Mouse (Mus musculus) spleen, embryonic (tissue): ENCODE measurements around the gene Acr.

Source experiments
- CTCF ChIA-PET: fragments of 350-600 bp; sonication (Branson Sonifier 250); formaldehyde crosslinking; loops from one replicate; lab custom pipeline; 2022; lab: Charles Lee

The Acr gene

GRCm38 (mm10) chr15:89568114-89568513, at the start of gene Acr:
Gene Acr (plus strand): TSS chr15:89568326.
- CTCF ChIA-PET = no interaction called here

GRCm38 (mm10) chr15:89521951-89522350, 46.2 kb upstream of the Acr start:
- CTCF ChIA-PET = no interaction called here

GRCm38 (mm10) chr15:89522566-89523282, 45.4 kb upstream of the Acr start:
- CTCF ChIA-PET = no interaction called here

GRCm38 (mm10) chr15:89523283-89523832, 44.8 kb upstream of the Acr start:
- CTCF ChIA-PET = no interaction called here

GRCm38 (mm10) chr15:89524001-89524571, 44.0 kb upstream of the Acr start:
- CTCF ChIA-PET = no interaction called here

GRCm38 (mm10) chr15:89524611-89525415, 43.3 kb upstream of the Acr start:
- CTCF ChIA-PET = no interaction called here

GRCm38 (mm10) chr15:89525464-89525863, 42.7 kb upstream of the Acr start:
- CTCF ChIA-PET = no interaction called here

GRCm38 (mm10) chr15:89525896-89526295, 42.2 kb upstream of the Acr start:
- CTCF ChIA-PET = no interaction called here

GRCm38 (mm10) chr15:89526776-89527325, 41.3 kb upstream of the Acr start:
- CTCF ChIA-PET = no interaction called here

GRCm38 (mm10) chr15:89527466-89527865, 40.7 kb upstream of the Acr start:
- CTCF ChIA-PET = no interaction called here

GRCm38 (mm10) chr15:89528201-89528850, 39.8 kb upstream of the Acr start:
- CTCF ChIA-PET = interaction anchor here (0.6 kb wide), 1 partner anchor 15 kb away, joined by 6 read pairs; no protein-coding TSS in a partner anchor

GRCm38 (mm10) chr15:89528923-89529322, 39.2 kb upstream of the Acr start:
- CTCF ChIA-PET = interaction anchor here (0.6 kb wide), 1 partner anchor 16 kb away, joined by 6 read pairs; no protein-coding TSS in a partner anchor

- CTCF ChIA-PET = interaction anchor here (0.6 kb wide), 1 partner anchor 46 kb away, joined by 5 read pairs; no protein-coding TSS in a partner anchor
Measured at GRCm38 (mm10) chr15:89530336-89530735, 37.8 kb upstream of the Acr start.

- CTCF ChIA-PET = no interaction called here
Measured at GRCm38 (mm10) chr15:89531399-89531798, 36.7 kb upstream of the Acr start.

GRCm38 (mm10) chr15:89532026-89532923, 35.9 kb upstream of the Acr start:
- CTCF ChIA-PET = no interaction called here

- CTCF ChIA-PET = no interaction called here
Measured at GRCm38 (mm10) chr15:89532924-89533842, 34.9 kb upstream of the Acr start.

- CTCF ChIA-PET = no interaction called here
Measured at GRCm38 (mm10) chr15:89533843-89534207, 34.3 kb upstream of the Acr start.

- CTCF ChIA-PET = no interaction called here
Measured at GRCm38 (mm10) chr15:89544171-89544570, 24.0 kb upstream of the Acr start.

- CTCF ChIA-PET = no interaction called here
Measured at GRCm38 (mm10) chr15:89547321-89547720, 20.8 kb upstream of the Acr start.
